Mouse (Mus musculus) megakaryocyte, adult 5-6 weeks (primary cell): Measurements from ENCODE around the gene Sobp. TPM values are rescaled to one million over a fixed set of nuclear protein-coding genes. Genes with fewer than 3 reads are reported as not detected.

Experiments used
- ATAC-seq: 2 replicates; pipeline ENCODE4 v1.8.0; 2016; ENCODE audit warnings: mild to moderate bottlenecking, inconsistent platforms; ENCODE audit not compliant: poor library complexity, severe bottlenecking
- total RNA-seq, 2 experiments: library from RNA; stranded (forward) in 1 of 2; stranded (reverse) in 1 of 2; fragments of 153-499, 151-499 nt in 1 of 2; fragments of 221-1000, 200-1000 nt in 1 of 2; gene quantifications; 2 replicates each; pipeline versions ENCODE4 v1.2.3 to v1.2.4; 2015 to 2017

The Sobp gene
- total RNA-seq, 2 experiments from 2014 or later = not detected

- ATAC-seq = no peak
Observed at GRCm38 (mm10) chr10:43037455-43037793, 136.9 kb downstream of the Sobp start.

GRCm38 (mm10) chr10:43036646-43037454, 137.5 kb downstream of the Sobp start:
- ATAC-seq = no peak

- no peak for ATAC-seq
Observed at GRCm38 (mm10) chr10:43035579-43035978, 138.8 kb downstream of the Sobp start.

GRCm38 (mm10) chr10:43034811-43035210, 139.5 kb downstream of the Sobp start:
- ATAC-seq = peak; percentile 98

- ATAC-seq = no peak
Observed at GRCm38 (mm10) chr10:43033481-43034248, 140.7 kb downstream of the Sobp start.

- ATAC-seq = no peak
Observed at GRCm38 (mm10) chr10:43027006-43027405, 147.3 kb downstream of the Sobp start.

- ATAC-seq = no peak
Observed at GRCm38 (mm10) chr10:43023454-43024194, 150.7 kb downstream of the Sobp start.

- no peak for ATAC-seq
Observed at GRCm38 (mm10) chr10:43022190-43022761, 152.1 kb downstream of the Sobp start.

GRCm38 (mm10) chr10:43021512-43022116, 152.7 kb downstream of the Sobp start:
- ATAC-seq = no peak

GRCm38 (mm10) chr10:43021017-43021416, 153.3 kb downstream of the Sobp start:
- ATAC-seq = no peak

GRCm38 (mm10) chr10:43014782-43015181, 159.5 kb downstream of the Sobp start:
- ATAC-seq = no peak

GRCm38 (mm10) chr10:43014358-43014757, 160.0 kb downstream of the Sobp start:
- ATAC-seq = no peak

GRCm38 (mm10) chr10:43008116-43008515, 166.2 kb downstream of the Sobp start:
- ATAC-seq = no peak

- no peak for ATAC-seq
Observed at GRCm38 (mm10) chr10:43006534-43006933, 167.8 kb downstream of the Sobp start.

GRCm38 (mm10) chr10:43005677-43006076, 168.7 kb downstream of the Sobp start:
- no peak for ATAC-seq

GRCm38 (mm10) chr10:43005031-43005430, 169.3 kb downstream of the Sobp start:
- ATAC-seq = no peak

- ATAC-seq = no peak
Observed at GRCm38 (mm10) chr10:43004174-43004734, 170.1 kb downstream of the Sobp start.

GRCm38 (mm10) chr10:43003466-43003757, 170.9 kb downstream of the Sobp start:
- no peak for ATAC-seq

GRCm38 (mm10) chr10:43002721-43003465, 171.4 kb downstream of the Sobp start:
- no peak for ATAC-seq
